Mouse (Mus musculus) left cerebral cortex, postnatal 14 days (tissue): ENCODE results near the gene Magee2. TPM values are rescaled to one million over a fixed set of nuclear protein-coding genes. Genes with fewer than 3 reads are reported as not detected.
A peak's percentile ranks its signal among the peaks of the same experiment; 100 is the strongest.
"Not testable (repeated sequence)": the region's sequence is repeated elsewhere in the genome, so short reads cannot be mapped to it uniquely, and the experiment has no call there.

Experiments
- DNase-seq, 2 experiments: peaks; one replicate each; pipeline ENCODE4 v3.0.0; 2021 to 2022; ENCODE audit warnings: low spot score in 2 of 2, mixed read lengths in 1 of 2
- intact Hi-C: fragments of 180-260 bp; cut with DNase I; formaldehyde crosslinking; loops from one replicate; pipeline ENCODE4 v1.15.1; 2025
- long read RNA-seq, 2 experiments: library from polyadenylated mRNA; stranded (forward); transcript quantifications; one replicate each; pipeline ENCODE4 v2.0.0; 2021
- total RNA-seq, 2 experiments: library from RNA; stranded (reverse); gene quantifications; 2 replicates each; pipeline ENCODE4 v1.2.3; 2021

Magee2 gene
- total RNA-seq = 10 to 100 TPM in 1 of 2 experiments, 1 to 10 TPM in 1; 8.9 to 10.7 TPM
- long read RNA-seq, experiment 1, transcript Magee2-201 (1 exons, 2,316 nt) = major isoform, 8 of 8 reads
- long read RNA-seq, experiment 1, partial matches to known transcripts = 0 of 8 reads
- long read RNA-seq, experiment 1, other reads (novel, unspliced or antisense) = 0 of 8 reads
- long read RNA-seq, experiment 2, transcript Magee2-201 (1 exons, 2,316 nt) = major isoform, 6 of 6 reads
- long read RNA-seq, experiment 2, partial matches to known transcripts = 0 of 6 reads
- long read RNA-seq, experiment 2, other reads (novel, unspliced or antisense) = 0 of 6 reads

- intact Hi-C loops = no loop called here
- peak; percentile 26 to 56 for DNase-seq
Observed at GRCm38 (mm10) chrX:104856751-104857341, at the start of gene Magee2. Gene Magee2 (minus strand): TSS chrX:104857267.

- intact Hi-C loops = no loop called here
- no peak for DNase-seq
Observed at GRCm38 (mm10) chrX:104853610-104854009, 3.5 kb downstream of the Magee2 start.

- intact Hi-C loops, DNase-seq: not testable (repeated sequence)
Observed at GRCm38 (mm10) chrX:104817583-104817982, 39.5 kb downstream of the Magee2 start.

GRCm38 (mm10) chrX:104816987-104817386, 40.1 kb downstream of the Magee2 start:
- intact Hi-C loops, DNase-seq: not testable (repeated sequence)

- intact Hi-C loops = not testable (repeated sequence)
Observed at GRCm38 (mm10) chrX:104813704-104814103, 43.4 kb downstream of the Magee2 start.

More at GRCm38 (mm10) chrX:104813704-104814103, 43.4 kb downstream of the Magee2 start:
- DNase-seq = not testable (repeated sequence)

Other genes starting within 250 kb of the Magee2 start
- 1 to 10 TPM; 7.8 to 8.1 TPM for gene Zdhhc15, start 186.2 kb downstream of the Magee2 start, total RNA-seq
- gene Pbdc1, start 222.5 kb upstream of the Magee2 start, total RNA-seq = 10 to 100 TPM; 15.5 to 18.3 TPM